Mouse (Mus musculus): ENCODE data around the gene Hydin. TPM values are rescaled to one million over a fixed set of nuclear protein-coding genes. Genes with fewer than 3 reads are reported as not detected.
A peak's percentile ranks its signal among the peaks of the same experiment; 100 is the strongest.

Gene Hydin
- polyA plus RNA-seq, 1 experiment from 2014 or later, result 0.80 TPM

DNA sequence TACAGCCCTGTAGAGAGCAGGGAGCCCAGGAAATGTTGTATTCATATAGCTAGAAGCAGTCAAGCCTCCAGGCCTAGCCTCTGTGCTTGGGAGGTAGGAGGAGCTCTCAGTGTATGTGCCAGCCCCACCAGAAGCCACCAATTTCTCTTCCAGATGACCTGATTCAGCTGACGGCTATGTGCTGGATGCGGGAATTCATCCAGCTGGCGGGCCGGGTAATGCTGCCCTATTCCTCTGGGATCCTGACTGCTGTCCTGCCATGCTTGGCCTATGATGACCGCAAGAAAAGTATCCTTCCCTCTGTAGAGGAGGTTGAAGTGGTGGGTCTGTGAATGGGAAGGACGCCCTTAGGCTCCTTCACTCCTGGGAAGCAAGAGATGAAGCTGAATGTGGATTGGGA is 369.4 kb downstream of the Hydin start:
- Histone ChIP-seq H3K4me2 (replicated peaks) (no peak overlapping the region), H3K27ac (no peak overlapping the region), H3K36me3 (replicated peaks; ENCODE audit: control insufficient read depth, insufficient read depth) (peaks cover 82% of the 10 kb centered on the region), H3K27me3 (ENCODE audit: control insufficient read depth, insufficient read depth, low read length) (no peaks in the 10 kb centered on the region), H3K4me3 (replicated peaks; ENCODE audit: low read length) (no peak overlapping the region), H3K9me3 (ENCODE audit: control insufficient read depth, low read length) (no peaks in the 10 kb centered on the region), H3K9ac (no peak overlapping the region), H3K4me1 (replicated peaks; ENCODE audit: control insufficient read depth, insufficient read depth, low read length) (no peaks in the 10 kb centered on the region)
- DNase-seq (ENCODE audit: low spot score) (no peak), ATAC-seq (ENCODE audit: low FRiP score) (no peak)
- WGBS, result 95% methylated on average over 6 of the region's 6 CpGs

DNA sequence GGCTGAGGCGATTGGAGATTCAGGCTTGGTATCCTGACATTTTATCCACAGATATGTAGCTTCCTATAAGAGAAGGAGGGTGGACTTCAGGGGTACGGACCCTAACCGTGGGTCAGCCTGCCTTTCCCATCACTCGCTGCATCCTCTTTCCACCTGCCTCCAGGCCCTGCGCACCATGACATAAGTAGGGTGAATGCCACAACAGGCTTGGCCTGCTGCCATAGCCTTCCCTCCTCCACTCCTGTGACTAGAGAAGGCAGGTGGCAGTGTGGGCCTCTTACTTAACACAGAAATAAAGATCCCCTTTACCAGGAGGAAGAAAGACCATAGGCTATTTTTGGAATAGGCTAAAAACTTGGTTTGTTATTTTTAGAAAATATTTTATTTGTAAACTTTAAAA is 375.6 kb downstream of the Hydin start:
- Histone ChIP-seq H3K36me3 (replicated peaks; ENCODE audit: control insufficient read depth, insufficient read depth) (peaks cover 58% of the 10 kb centered on the region), H3K4me2 (replicated peaks) (no peak overlapping the region), H3K4me1 (replicated peaks; ENCODE audit: control insufficient read depth, insufficient read depth, low read length) (no peaks in the 10 kb centered on the region), H3K9ac (no peak overlapping the region), H3K27me3 (ENCODE audit: control insufficient read depth, insufficient read depth, low read length) (no peaks in the 10 kb centered on the region), H3K4me3 (replicated peaks; ENCODE audit: low read length) (no peak overlapping the region), H3K9me3 (ENCODE audit: control insufficient read depth, low read length) (no peaks in the 10 kb centered on the region), H3K27ac (no peak overlapping the region)
- WGBS, result 91% methylated on average over 5 of the region's 5 CpGs
- DNase-seq (ENCODE audit: low spot score), result no peak
- ATAC-seq (ENCODE audit: low FRiP score), result no peak

DNA sequence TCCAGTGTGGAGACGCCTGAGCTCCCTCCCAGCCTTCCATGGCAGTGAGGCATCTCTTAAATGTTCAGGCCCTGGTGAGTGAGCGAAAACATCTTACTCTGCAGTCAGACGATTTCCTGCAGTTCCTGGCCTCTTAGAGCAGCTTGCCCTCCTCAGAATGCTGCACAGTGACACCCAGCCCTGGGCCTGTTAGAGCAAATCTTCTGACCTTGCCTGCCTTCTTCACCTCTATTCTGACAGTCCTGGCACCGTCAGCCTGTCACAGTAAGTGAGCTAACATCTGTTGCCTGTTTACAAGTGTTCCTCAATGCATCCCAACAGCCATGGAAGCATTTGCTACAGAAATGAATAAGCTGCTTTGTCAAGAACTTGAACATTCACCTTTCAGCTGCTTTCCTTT is 376.4 kb downstream of the Hydin start:
- peaks cover 50% of the 10 kb centered on the region for H3K36me3 ChIP-seq (replicated peaks; ENCODE audit: control insufficient read depth, insufficient read depth)
- 79% methylated on average over 4 of the region's 4 CpGs for WGBS

DNA sequence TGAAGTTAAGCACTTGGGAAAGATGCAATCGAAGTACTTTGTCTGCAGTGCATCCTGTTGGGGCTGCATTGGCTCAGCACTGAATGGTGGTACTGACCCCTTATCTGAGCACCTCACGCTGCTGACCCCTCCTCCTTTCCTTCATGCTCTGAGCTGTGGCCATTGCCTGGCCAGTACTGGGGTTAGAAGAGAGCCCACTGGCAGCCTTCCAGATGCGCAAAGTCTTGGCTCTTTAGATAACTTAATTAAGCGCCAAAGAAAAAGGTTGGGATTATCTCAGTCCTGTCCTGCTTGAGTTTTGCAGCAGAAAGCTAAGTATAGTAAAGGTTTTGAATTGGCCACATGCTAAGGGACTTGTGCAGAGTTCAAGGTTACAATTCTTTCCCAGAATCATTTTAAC is 377.6 kb downstream of the Hydin start:
- no peak overlapping the region for H3K27ac ChIP-seq
- WGBS, result 89% methylated on average over 4 of the region's 4 CpGs
- ATAC-seq (ENCODE audit: low FRiP score) (no peak), DNase-seq (ENCODE audit: low spot score) (no peak)
- H3K4me1 ChIP-seq (replicated peaks; ENCODE audit: control insufficient read depth, insufficient read depth, low read length), result no peaks in the 10 kb centered on the region
- H3K9ac ChIP-seq, result no peak overlapping the region
- peaks cover 45% of the 10 kb centered on the region for H3K36me3 ChIP-seq (replicated peaks; ENCODE audit: control insufficient read depth, insufficient read depth)
- no peak overlapping the region for H3K4me3 ChIP-seq (replicated peaks; ENCODE audit: low read length)
- H3K9me3 ChIP-seq (ENCODE audit: control insufficient read depth, low read length), result no peaks in the 10 kb centered on the region
- no peaks in the 10 kb centered on the region for H3K27me3 ChIP-seq (ENCODE audit: control insufficient read depth, insufficient read depth, low read length)
- no peak overlapping the region for H3K4me2 ChIP-seq (replicated peaks)

More for the DNA sequence above, 376.4 kb downstream of the Hydin start:
- Histone ChIP-seq H3K4me3 (replicated peaks; ENCODE audit: low read length) (no peak overlapping the region), H3K4me2 (replicated peaks) (no peak overlapping the region), H3K9me3 (ENCODE audit: control insufficient read depth, low read length) (no peaks in the 10 kb centered on the region), H3K27me3 (ENCODE audit: control insufficient read depth, insufficient read depth, low read length) (no peaks in the 10 kb centered on the region), H3K4me1 (replicated peaks; ENCODE audit: control insufficient read depth, insufficient read depth, low read length) (no peaks in the 10 kb centered on the region), H3K9ac (no peak overlapping the region), H3K27ac (no peak overlapping the region)
- DNase-seq (ENCODE audit: low spot score), result no peak
- no peak for ATAC-seq (ENCODE audit: low FRiP score)

DNA sequence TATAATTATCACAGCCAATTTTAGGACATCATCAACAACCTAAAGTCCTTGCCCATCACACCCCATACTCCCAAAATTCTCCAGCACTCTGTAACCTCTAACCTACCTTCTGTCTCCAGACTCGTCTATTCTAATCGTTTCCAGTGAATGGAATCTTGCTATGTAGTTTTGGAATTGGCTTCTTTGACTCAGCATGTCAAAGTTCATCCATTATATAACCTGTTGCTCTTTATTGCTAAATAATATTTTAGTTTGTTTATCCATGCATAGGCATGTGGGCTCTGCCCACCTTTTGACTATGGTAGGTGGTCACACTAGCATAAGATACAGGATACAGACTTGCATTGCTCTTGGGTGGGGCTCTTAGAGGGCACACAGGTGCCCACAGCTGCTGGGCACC is 378.1 kb downstream of the Hydin start:
- WGBS, result 89% methylated on average over 2 of the region's 2 CpGs
- no peaks in the 10 kb centered on the region for H3K9me3 ChIP-seq (ENCODE audit: control insufficient read depth, low read length)
- no peaks in the 10 kb centered on the region for H3K4me1 ChIP-seq (replicated peaks; ENCODE audit: control insufficient read depth, insufficient read depth, low read length)
- H3K4me2 ChIP-seq (replicated peaks), result no peak overlapping the region
- no peak overlapping the region for H3K9ac ChIP-seq
- DNase-seq (ENCODE audit: low spot score), result no peak
- H3K36me3 ChIP-seq (replicated peaks; ENCODE audit: control insufficient read depth, insufficient read depth), result peaks cover 46% of the 10 kb centered on the region
- H3K27ac ChIP-seq, result no peak overlapping the region
- ATAC-seq (ENCODE audit: low FRiP score), result no peak
- H3K27me3 ChIP-seq (ENCODE audit: control insufficient read depth, insufficient read depth, low read length), result no peaks in the 10 kb centered on the region
- no peak overlapping the region for H3K4me3 ChIP-seq (replicated peaks; ENCODE audit: low read length)

DNA sequence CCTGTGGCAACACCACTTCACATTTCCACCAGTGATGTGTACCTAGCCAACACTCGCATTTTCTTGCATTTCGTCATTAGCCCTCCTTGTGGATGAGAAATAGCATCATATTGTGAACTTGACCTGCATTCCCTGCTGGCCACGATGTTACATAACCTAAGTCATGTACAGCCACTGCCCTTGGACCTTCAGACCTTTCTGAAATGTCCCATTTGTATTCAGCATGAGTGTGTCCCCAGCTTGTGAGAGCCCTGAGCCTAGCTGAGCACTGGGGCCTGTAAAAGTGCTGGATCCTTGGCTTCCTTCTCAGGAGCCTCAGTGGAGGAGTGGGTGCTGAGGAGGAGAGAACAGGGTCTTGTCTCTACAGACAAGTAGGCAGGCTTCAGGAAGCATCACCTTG is 378.6 kb downstream of the Hydin start:
- DNase-seq (ENCODE audit: low spot score) (no peak), ATAC-seq (ENCODE audit: low FRiP score) (no peak)
- Histone ChIP-seq H3K36me3 (replicated peaks; ENCODE audit: control insufficient read depth, insufficient read depth) (peaks cover 50% of the 10 kb centered on the region), H3K4me3 (replicated peaks; ENCODE audit: low read length) (no peak overlapping the region), H3K27me3 (ENCODE audit: control insufficient read depth, insufficient read depth, low read length) (no peaks in the 10 kb centered on the region), H3K27ac (no peak overlapping the region), H3K4me2 (replicated peaks) (no peak overlapping the region), H3K9ac (no peak overlapping the region), H3K9me3 (ENCODE audit: control insufficient read depth, low read length) (no peaks in the 10 kb centered on the region), H3K4me1 (replicated peaks; ENCODE audit: control insufficient read depth, insufficient read depth, low read length) (no peaks in the 10 kb centered on the region)
- WGBS, result 92% methylated on average over 3 of the region's 3 CpGs

DNA sequence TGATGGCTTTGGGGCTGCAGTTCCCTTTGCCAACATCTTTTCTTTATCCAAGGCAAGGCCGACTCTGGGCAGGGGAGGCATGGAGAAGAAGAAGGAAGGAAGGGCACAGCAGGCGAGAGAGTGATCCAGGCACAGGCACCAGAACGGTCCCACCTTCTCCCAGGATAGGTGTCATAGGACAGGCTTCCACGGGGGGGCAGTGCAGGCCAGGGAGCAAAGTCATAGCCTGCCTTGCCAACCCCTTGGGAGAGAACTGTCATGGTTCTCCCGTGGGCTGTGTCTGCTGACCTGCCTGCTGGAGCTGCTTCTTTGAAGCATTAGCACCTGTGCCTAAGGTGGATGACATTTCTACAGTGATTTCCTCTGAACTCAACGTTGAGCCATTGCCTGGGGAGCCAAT is 379.3 kb downstream of the Hydin start:
- peaks cover 56% of the 10 kb centered on the region for H3K36me3 ChIP-seq (replicated peaks; ENCODE audit: control insufficient read depth, insufficient read depth)
- no peak overlapping the region for H3K4me3 ChIP-seq (replicated peaks; ENCODE audit: low read length)

DNA sequence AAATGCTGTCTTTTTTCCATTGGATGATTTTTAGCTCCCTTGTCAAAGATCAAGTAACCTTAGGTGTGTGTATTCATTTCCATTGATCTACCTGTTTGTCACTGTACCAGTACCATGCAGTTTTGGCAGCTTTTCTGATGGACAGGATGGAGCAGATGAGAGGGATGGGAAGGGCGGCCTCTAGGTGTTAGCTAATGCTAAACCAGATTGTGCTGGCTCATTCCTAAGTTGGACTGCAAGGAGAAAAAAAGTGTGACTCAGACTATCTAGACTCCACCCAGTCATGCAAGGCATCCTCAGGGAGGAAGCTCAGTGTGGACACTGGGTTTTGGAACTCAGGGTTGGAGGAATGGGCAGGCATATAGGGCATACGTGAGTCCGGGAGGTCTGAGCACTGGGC is 381.8 kb downstream of the Hydin start:
- Histone ChIP-seq H3K4me3 (replicated peaks; ENCODE audit: low read length) (no peak overlapping the region), H3K36me3 (replicated peaks; ENCODE audit: control insufficient read depth, insufficient read depth) (peaks cover 49% of the 10 kb centered on the region), H3K27me3 (ENCODE audit: control insufficient read depth, insufficient read depth, low read length) (no peaks in the 10 kb centered on the region), H3K9ac (no peak overlapping the region), H3K27ac (no peak overlapping the region), H3K4me2 (replicated peaks) (no peak overlapping the region), H3K4me1 (replicated peaks; ENCODE audit: control insufficient read depth, insufficient read depth, low read length) (no peaks in the 10 kb centered on the region), H3K9me3 (ENCODE audit: control insufficient read depth, low read length) (no peaks in the 10 kb centered on the region)
- DNase-seq (ENCODE audit: low spot score), result no peak
- ATAC-seq (ENCODE audit: low FRiP score), result no peak
- WGBS, result 93% methylated on average over 3 of the region's 3 CpGs

More for the DNA sequence above, 379.3 kb downstream of the Hydin start:
- Histone ChIP-seq H3K9me3 (ENCODE audit: control insufficient read depth, low read length) (no peaks in the 10 kb centered on the region), H3K9ac (no peak overlapping the region), H3K4me2 (replicated peaks) (no peak overlapping the region), H3K27ac (no peak overlapping the region), H3K27me3 (ENCODE audit: control insufficient read depth, insufficient read depth, low read length) (no peaks in the 10 kb centered on the region), H3K4me1 (replicated peaks; ENCODE audit: control insufficient read depth, insufficient read depth, low read length) (no peaks in the 10 kb centered on the region)
- WGBS, result 38% methylated on average over 6 of the region's 6 CpGs
- DNase-seq (ENCODE audit: low spot score) (peak; percentile 70), ATAC-seq (ENCODE audit: low FRiP score) (peak; percentile 51; the same call in 1 of the 2 replicates)

DNA sequence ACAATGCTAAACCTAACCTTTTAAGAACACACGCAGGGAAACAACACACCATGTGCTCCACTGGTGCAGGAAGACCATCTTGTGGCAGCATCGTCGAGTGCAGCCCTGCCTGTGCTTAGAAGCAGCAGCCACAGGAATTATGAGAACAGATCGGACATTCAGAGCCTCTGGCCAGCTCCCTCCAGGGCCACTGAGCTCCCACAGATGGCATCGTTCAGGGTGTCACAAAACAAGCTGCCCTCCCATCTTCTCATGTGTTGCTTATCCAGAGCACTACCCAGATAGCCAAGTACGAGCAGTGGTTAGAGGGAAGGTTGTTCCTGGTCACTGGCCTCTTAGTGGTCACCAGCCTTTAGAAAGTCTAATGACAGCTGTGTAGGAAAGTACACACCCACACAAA is 382.5 kb downstream of the Hydin start:
- Histone ChIP-seq H3K4me3 (replicated peaks; ENCODE audit: low read length) (no peak overlapping the region), H3K36me3 (replicated peaks; ENCODE audit: control insufficient read depth, insufficient read depth) (peaks cover 50% of the 10 kb centered on the region), H3K9ac (no peak overlapping the region), H3K27ac (no peak overlapping the region), H3K9me3 (ENCODE audit: control insufficient read depth, low read length) (no peaks in the 10 kb centered on the region), H3K27me3 (ENCODE audit: control insufficient read depth, insufficient read depth, low read length) (no peaks in the 10 kb centered on the region), H3K4me2 (replicated peaks) (no peak overlapping the region), H3K4me1 (replicated peaks; ENCODE audit: control insufficient read depth, insufficient read depth, low read length) (no peaks in the 10 kb centered on the region)
- DNase-seq (ENCODE audit: low spot score) (no peak), ATAC-seq (ENCODE audit: low FRiP score) (no peak)
- WGBS, result 94% methylated on average over 6 of the region's 6 CpGs

DNA sequence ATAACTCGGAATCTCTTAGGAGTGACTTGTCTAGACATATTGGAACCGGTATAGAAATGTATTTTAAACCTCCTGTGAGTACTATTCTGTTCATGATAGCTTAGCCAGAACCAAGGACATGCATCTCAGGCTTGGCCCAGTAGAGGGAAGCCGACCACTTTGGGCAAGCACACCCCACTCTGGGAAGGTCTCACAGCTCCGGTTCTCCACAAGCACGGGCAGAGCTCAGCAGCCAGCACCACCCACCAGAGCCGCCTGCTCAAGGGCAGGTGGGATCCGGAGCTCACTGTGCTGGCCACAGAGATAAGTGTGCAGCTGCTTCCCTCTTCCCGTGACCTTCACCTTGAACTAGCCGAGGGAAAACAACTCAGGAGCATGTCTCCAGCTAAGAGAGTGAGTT is 384.1 kb downstream of the Hydin start:
- no peaks in the 10 kb centered on the region for H3K27me3 ChIP-seq (ENCODE audit: control insufficient read depth, insufficient read depth, low read length)
- H3K4me3 ChIP-seq (replicated peaks; ENCODE audit: low read length), result no peak overlapping the region
- no peak overlapping the region for H3K27ac ChIP-seq
- no peaks in the 10 kb centered on the region for H3K4me1 ChIP-seq (replicated peaks; ENCODE audit: control insufficient read depth, insufficient read depth, low read length)
- no peak overlapping the region for H3K4me2 ChIP-seq (replicated peaks)
- DNase-seq (ENCODE audit: low spot score) (no peak), ATAC-seq (ENCODE audit: low FRiP score) (no peak)
- no peak overlapping the region for H3K9ac ChIP-seq
- H3K36me3 ChIP-seq (replicated peaks; ENCODE audit: control insufficient read depth, insufficient read depth), result peaks cover 48% of the 10 kb centered on the region
- H3K9me3 ChIP-seq (ENCODE audit: control insufficient read depth, low read length), result no peaks in the 10 kb centered on the region
- 92% methylated on average over 9 of the region's 9 CpGs for WGBS
